Mouse (Mus musculus) G1E (cell line): Measurements from ENCODE around the gene Prss28. TPM values are rescaled to one million over a fixed set of nuclear protein-coding genes. Genes with fewer than 3 reads are reported as not detected.
A peak's percentile ranks its signal among the peaks of the same experiment; 100 is the strongest.

Experiments used
- ATAC-seq: 2 replicates; pipeline ENCODE4 v1.8.0; 2016; ENCODE audit warnings: mild to moderate bottlenecking; ENCODE audit not compliant: insufficient number of reproducible peaks, poor library complexity, low FRiP score, severe bottlenecking; ENCODE audit errors: extremely low read depth
- DNase-seq: peaks from one replicate; pipeline ENCODE4 v3.0.0; 2012; ENCODE audit warnings: low spot score
- H3K27me3 ChIP-seq: 2 replicates; pipeline ENCODE4 v1.6.1; 2012; ENCODE audit warnings: mild to moderate bottlenecking, low read length, inconsistent platforms; ENCODE audit not compliant: insufficient read depth
- H3K36me3 ChIP-seq: replicated peaks from 2 replicates; pipeline ENCODE3; 2012; ENCODE audit warnings: mild to moderate bottlenecking, inconsistent platforms
- H3K4me1 ChIP-seq: 2 replicates; pipeline ENCODE4 v1.6.1; 2012; ENCODE audit warnings: low read depth, low read length, inconsistent platforms, mixed read lengths; ENCODE audit not compliant: insufficient read depth
- H3K4me3 ChIP-seq: 2 replicates; pipeline ENCODE4 v1.5.1; 2012; ENCODE audit warnings: low read depth, mild to moderate bottlenecking, inconsistent platforms, low read length, moderate library complexity, mixed read lengths
- H3K9me3 ChIP-seq: replicated peaks from 2 replicates; pipeline ENCODE4 v1.6.1; 2012; ENCODE audit warnings: inconsistent platforms
- CTCF ChIP-seq: IDR thresholded peaks from 2 replicates; pipeline ENCODE4 v1.5.1; 2012; ENCODE audit warnings: low read depth, low read length, inconsistent platforms, mixed read lengths
- GATA1 ChIP-seq: IDR thresholded peaks from 2 replicates; pipeline ENCODE4 v1.6.1; 2012; ENCODE audit warnings: borderline replicate concordance, low read length, inconsistent platforms, mixed read lengths
- GATA2 ChIP-seq: IDR thresholded peaks from 2 replicates; pipeline ENCODE4 v1.6.1; 2012; ENCODE audit warnings: low read depth, low read length, inconsistent platforms, borderline replicate concordance
- POLR2AphosphoS5 ChIP-seq: IDR thresholded peaks from 2 replicates; pipeline ENCODE4 v1.6.1; 2012; ENCODE audit warnings: low read depth, low read length, inconsistent platforms; ENCODE audit not compliant: insufficient replicate concordance
- TAL1 ChIP-seq: conservative IDR thresholded peaks from 2 replicates; pipeline ENCODE4 v1.6.1; 2012; ENCODE audit warnings: low read depth, low read length, inconsistent platforms, mixed read lengths
- polyA plus RNA-seq: library from polyadenylated mRNA; stranded (reverse); fragments of >175 nt; gene quantifications from 2 replicates; pipeline ENCODE4 v1.2.3, GENCODE M21; 2012
- total RNA-seq, 2 experiments: library from RNA; stranded (forward) in 1 of 2; stranded (reverse) in 1 of 2; fragments of 200-1000 nt in 1 of 2; fragments of >200 nt in 1 of 2; fragmentation: Nextera tagmentation in 1 of 2; gene quantifications; 2 replicates each; pipeline ENCODE4 v1.2.3; 2014 to 2017

Gene Prss28
- total RNA-seq (2014; fragmentation: Nextera tagmentation) (not detected in 2 replicates), total RNA-seq (2017) (0.11 TPM in 1 of 2 replicates, not detected in the other), polyA plus RNA-seq (not detected in 2 replicates)

- ATAC-seq (no peak), DNase-seq (no peak)
- Histone ChIP-seq H3K4me3 (no peak within 1 kb of the TSS), H3K9me3 (no peaks in the 10 kb centered on the region), H3K4me1 (peaks cover 26% of the 10 kb centered on the region), H3K27me3 (peaks cover 5% of the 10 kb centered on the region; the same call in 1 of the 2 replicates), H3K36me3 (no peaks in the 10 kb centered on the region)
- TF ChIP-seq GATA1 (no peak), TAL1 (no peak), CTCF (no peak), POLR2AphosphoS5 (no peak), GATA2 (no peak)
Observed at GRCm38 (mm10) chr17:25308346-25308745, at the start of gene Prss28. Prss28 (plus strand) TSS chr17:25308646.

GRCm38 (mm10) chr17:25264453-25264852 lies 44.0 kb upstream of the Prss28 start:
- TF ChIP-seq TAL1 (no peak), GATA1 (no peak), POLR2AphosphoS5 (no peak), GATA2 (no peak), CTCF (no peak)
- H3K4me1 ChIP-seq = peaks cover 24% of the 10 kb centered on the region
- no peaks in the 10 kb centered on the region for H3K27me3 ChIP-seq
- H3K36me3 ChIP-seq = peaks cover 84% of the 10 kb centered on the region
- no peaks in the 10 kb centered on the region for H3K9me3 ChIP-seq
- DNase-seq (no peak), ATAC-seq (no peak)
- H3K4me3 ChIP-seq = no peak overlapping the region

GRCm38 (mm10) chr17:25270795-25271335 lies 37.6 kb upstream of the Prss28 start:
- DNase-seq (no peak), ATAC-seq (no peak)
- Histone ChIP-seq H3K4me3 (peak overlapping the region; percentile 20; the same call in 1 of the 2 replicates), H3K4me1 (peaks cover 59% of the 10 kb centered on the region), H3K9me3 (no peaks in the 10 kb centered on the region), H3K36me3 (peaks cover 65% of the 10 kb centered on the region), H3K27me3 (no peaks in the 10 kb centered on the region)
- TF ChIP-seq POLR2AphosphoS5 = no peak
- TF ChIP-seq CTCF = no peak
- TF ChIP-seq GATA1 = no peak
- no peak for TF ChIP-seq GATA2
- TF ChIP-seq TAL1 = no peak

- Histone ChIP-seq H3K4me3 (peak overlapping the region; percentile 94), H3K27me3 (no peaks in the 10 kb centered on the region), H3K4me1 (peaks cover 55% of the 10 kb centered on the region), H3K9me3 (no peaks in the 10 kb centered on the region), H3K36me3 (peaks cover 50% of the 10 kb centered on the region)
- DNase-seq (peak; percentile 50), ATAC-seq (no peak)
- TF ChIP-seq TAL1 = no peak
- no peak for TF ChIP-seq GATA2
- no peak for TF ChIP-seq CTCF
- no peak for TF ChIP-seq POLR2AphosphoS5
- TF ChIP-seq GATA1 = no peak
Observed at GRCm38 (mm10) chr17:25272326-25272725, 36.1 kb upstream of the Prss28 start.

GRCm38 (mm10) chr17:25272951-25273705 lies 35.3 kb upstream of the Prss28 start:
- DNase-seq = peak; percentile 69
- H3K36me3 ChIP-seq = peaks cover 42% of the 10 kb centered on the region
- no peak for TF ChIP-seq GATA2
- TF ChIP-seq CTCF = no peak
- TF ChIP-seq TAL1 = no peak
- no peak for TF ChIP-seq GATA1
- no peak for TF ChIP-seq POLR2AphosphoS5
- peak overlapping the region; percentile 94 for H3K4me3 ChIP-seq
- H3K4me1 ChIP-seq = peaks cover 48% of the 10 kb centered on the region
- 0 out of 2 replicates have a peak, but pooled peaks have one; percentile 7 for ATAC-seq
- H3K27me3 ChIP-seq = no peaks in the 10 kb centered on the region
- no peaks in the 10 kb centered on the region for H3K9me3 ChIP-seq

- no peaks in the 10 kb centered on the region for H3K9me3 ChIP-seq
- H3K36me3 ChIP-seq = peaks cover 35% of the 10 kb centered on the region
- H3K27me3 ChIP-seq = no peaks in the 10 kb centered on the region
- peaks cover 41% of the 10 kb centered on the region for H3K4me1 ChIP-seq
- no peak for TF ChIP-seq GATA1
- TF ChIP-seq CTCF = peak; percentile 14; the same call in 1 of the 2 replicates
- peak overlapping the region; percentile 94 for H3K4me3 ChIP-seq
- DNase-seq = peak; percentile 95
- peak; percentile 62 for ATAC-seq
Observed at GRCm38 (mm10) chr17:25273706-25274501, 34.5 kb upstream of the Prss28 start.
